14 mouse cellular contexts compared by ENCODE assay signal in the genomic region with DNA sequence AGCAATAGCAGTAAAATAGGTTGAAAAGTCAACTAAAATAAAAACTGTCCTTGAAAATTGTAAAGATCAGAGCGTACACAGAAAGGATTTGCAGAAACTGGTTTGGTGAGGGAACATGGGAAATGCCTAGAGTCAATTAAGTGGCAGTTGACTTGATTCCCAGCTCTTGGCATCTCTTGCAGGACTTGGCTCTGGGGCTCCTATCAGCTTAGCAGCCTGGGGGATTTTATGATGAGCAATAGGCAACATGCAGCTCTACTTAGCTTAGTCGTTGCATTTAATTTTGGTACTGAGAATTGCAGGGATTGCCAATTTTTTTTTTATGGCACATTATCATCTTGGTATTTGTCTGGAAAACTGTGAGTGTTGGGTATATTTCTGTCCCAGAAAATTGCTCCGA. TPM values are rescaled to one million over a fixed set of nuclear protein-coding genes. Genes with fewer than 3 reads are reported as not detected.
DNase-seq lines count a peak whose midpoint lies in the region; ATAC-seq lines count a peak whose summit lies in the region.
"Had no signal": no experiment of that assay in that cellular context is flagged by ENCODE, and none has a peak within 500 bp of the region (broad histone marks: within the 10 kb centered on the region; RNA-seq: fewer than 3 reads in every experiment).

No protein-coding gene starts in this region.

- no peak for ATAC-seq in embryonic facial prominence, embryonic 14.5 days (ENCODE audit: low read depth)
- ATAC-seq: intestine, embryonic 15.5 days had no signal

- H3K27me3 ChIP-seq in embryonic facial prominence, embryonic 14.5 days (replicated peaks; ENCODE audit: control insufficient read depth, insufficient read depth, low read length) = no peaks in the 10 kb centered on the region
- H3K27me3 ChIP-seq in embryonic facial prominence, embryonic 10.5 days (replicated peaks; ENCODE audit: low read depth, poor library complexity, severe bottlenecking) = no peaks in the 10 kb centered on the region
- H3K27me3 ChIP-seq: embryonic facial prominence, embryonic 12.5 days; intestine, embryonic 15.5 days had no signal

- no peak overlapping the region for H3K9ac ChIP-seq in embryonic facial prominence, embryonic 14.5 days (ENCODE audit: low read depth, low read length)
- H3K9ac ChIP-seq: embryonic facial prominence, embryonic 12.5 days; intestine, embryonic 15.5 days had no signal

- H3K27ac ChIP-seq in embryonic facial prominence, embryonic 14.5 days (replicated peaks; ENCODE audit: low read depth, low read length) = no peak overlapping the region
- no peak overlapping the region for H3K27ac ChIP-seq in embryonic facial prominence, embryonic 10.5 days (replicated peaks)
- H3K27ac ChIP-seq: embryonic facial prominence, embryonic 12.5 days; intestine, embryonic 15.5 days had no signal

- intact Hi-C loops in left cerebral cortex, postnatal 4 days (cut with DNase I) = no loop called here

- no peaks in the 10 kb centered on the region for H3K9me3 ChIP-seq in embryonic facial prominence, embryonic 14.5 days (ENCODE audit: control insufficient read depth, low read length)
- H3K9me3 ChIP-seq in embryonic facial prominence, embryonic 10.5 days = no peaks in the 10 kb centered on the region
- H3K9me3 ChIP-seq: embryonic facial prominence, embryonic 12.5 days; intestine, embryonic 15.5 days had no signal

- H3K4me1 ChIP-seq in embryonic facial prominence, embryonic 14.5 days (ENCODE audit: control insufficient read depth, insufficient read depth, low read length) = no peaks in the 10 kb centered on the region
- no peaks in the 10 kb centered on the region for H3K4me1 ChIP-seq in embryonic facial prominence, embryonic 10.5 days
- H3K4me1 ChIP-seq: embryonic facial prominence, embryonic 12.5 days; intestine, embryonic 15.5 days had no signal

- 65% methylated on average over 3 of the region's 3 CpGs for WGBS in embryonic facial prominence, embryonic 14.5 days
- WGBS in embryonic facial prominence, embryonic 10.5 days = 76% methylated on average over 3 of the region's 3 CpGs

- H3K4me2 ChIP-seq in embryonic facial prominence, embryonic 14.5 days (ENCODE audit: low read depth, low read length) = no peak overlapping the region
- H3K4me2 ChIP-seq: embryonic facial prominence, embryonic 12.5 days; intestine, embryonic 15.5 days had no signal

- peak; percentile 25 for DNase-seq in embryonic facial prominence, embryonic 14.5 days (ENCODE audit: low spot score)
- no peak for DNase-seq in embryonic facial prominence, embryonic 10.5 days (ENCODE audit: low spot score)
- peak; percentile 55 for DNase-seq in left cerebral cortex, postnatal 4 days
- DNase-seq in left cerebral cortex, adult 11 months (ENCODE audit: low spot score) = no peak
- DNase-seq in Muller cell, postnatal 12 days (ENCODE audit: inconsistent ontology term) = peak; percentile 40
- DNase-seq in brain, embryonic 18.5 days (ENCODE audit: low read depth, low spot score) = peak; percentile 3
- no peak for DNase-seq in embryo, embryonic 11 days
- DNase-seq in T-cell, adult 2 months (ENCODE audit: low spot score) = no peak
- DNase-seq: adrenal gland, adult 2 months; gastrocnemius, postnatal 14 days; lung, postnatal 36 days; thymus, postnatal 4 days had no signal

- no peaks in the 10 kb centered on the region for H3K36me3 ChIP-seq in embryonic facial prominence, embryonic 14.5 days (ENCODE audit: control insufficient read depth, insufficient read depth, low read length)
- H3K36me3 ChIP-seq in embryonic facial prominence, embryonic 10.5 days (replicated peaks) = no peaks in the 10 kb centered on the region
- H3K36me3 ChIP-seq: embryonic facial prominence, embryonic 12.5 days; intestine, embryonic 15.5 days had no signal

- no peak overlapping the region for H3K4me3 ChIP-seq in embryonic facial prominence, embryonic 14.5 days (ENCODE audit: low read depth, low read length)
- no peak overlapping the region for H3K4me3 ChIP-seq in embryonic facial prominence, embryonic 10.5 days
- H3K4me3 ChIP-seq: embryonic facial prominence, embryonic 12.5 days; intestine, embryonic 15.5 days had no signal

RNA-seq across cellular contexts. Expression of a gene that starts 32.1 kb away (rescaled TPM):
- polyA plus RNA-seq in embryonic facial prominence, embryonic 14.5 days (2014; fragmentation: Nextera tagmentation; extraction: Ambion mirVana) = 43.6 and 49.6 TPM in 2 replicates
- 33.6 and 36.1 TPM in 2 replicates for polyA plus RNA-seq in embryonic facial prominence, embryonic 10.5 days (2016; fragmentation: Nextera tagmentation; extraction: Ambion mirVana)
- total RNA-seq in left cerebral cortex, postnatal 4 days (2021) = 10 to 100 TPM; 25.7 to 30.0 TPM

Comparison
In these comparisons a context has a peak if more than half of its experiments do, and no peak if none do; other contexts are left out.
1. DNase-seq: peak in embryonic facial prominence, embryonic 14.5 days (single experiment), left cerebral cortex, postnatal 4 days (single experiment), Muller cell, postnatal 12 days (single experiment) and brain, embryonic 18.5 days (single experiment); none in embryonic facial prominence, embryonic 10.5 days (single experiment), left cerebral cortex, adult 11 months (single experiment), embryo, embryonic 11 days (single experiment) and T-cell, adult 2 months (single experiment).